Mouse (Mus musculus): Measurements from ENCODE around the gene Zfp708. TPM values are rescaled to one million over a fixed set of nuclear protein-coding genes. Genes with fewer than 3 reads are reported as not detected.

Zfp708 gene
- polyA plus RNA-seq, 1 experiment from 2014 or later = 9.3 TPM

- H3K4me2 ChIP-seq = peak overlapping the region; percentile 62
- WGBS = 87% methylated on average over 1 of the region's 1 CpGs
- H3K27ac ChIP-seq = peak overlapping the region; percentile 74; the same call in 1 of the 2 replicates
- peak overlapping the region; percentile 54 for H3K4me3 ChIP-seq
- ATAC-seq (replicated peaks) = peak; percentile 9; the same call in 1 of the 2 replicates
- H3K36me3 ChIP-seq (replicated peaks) = peaks cover 18% of the 10 kb centered on the region
- H3K9me3 ChIP-seq = 0 out of 2 replicates have a peak, but pooled peaks cover 3% of the 10 kb centered on the region
- H3K27me3 ChIP-seq (replicated peaks) = no peaks in the 10 kb centered on the region
- H3K4me1 ChIP-seq = peaks cover 8% of the 10 kb centered on the region
- peak overlapping the region; percentile 58; the same call in 1 of the 2 replicates for H3K9ac ChIP-seq
These were observed 15.8 kb downstream of the Zfp708 start for GRCm38 (mm10) chr13:67081946-67082345.

GRCm38 (mm10) chr13:67081142-67081713, 16.5 kb downstream of the Zfp708 start:
- peaks cover 8% of the 10 kb centered on the region for H3K4me1 ChIP-seq
- peak overlapping the region; percentile 62 for H3K4me2 ChIP-seq
- under 1% methylated on average over 24 of the region's 24 CpGs for WGBS
- peak overlapping the region; percentile 54 for H3K4me3 ChIP-seq
- ATAC-seq (replicated peaks) = peak; percentile 98
- peaks cover 18% of the 10 kb centered on the region for H3K36me3 ChIP-seq (replicated peaks)
- peak overlapping the region; percentile 74 for H3K27ac ChIP-seq
- H3K9ac ChIP-seq = peak overlapping the region; percentile 58
- no peaks in the 10 kb centered on the region for H3K27me3 ChIP-seq (replicated peaks)
- H3K9me3 ChIP-seq = 0 out of 2 replicates have a peak, but pooled peaks cover 3% of the 10 kb centered on the region

DNA sequence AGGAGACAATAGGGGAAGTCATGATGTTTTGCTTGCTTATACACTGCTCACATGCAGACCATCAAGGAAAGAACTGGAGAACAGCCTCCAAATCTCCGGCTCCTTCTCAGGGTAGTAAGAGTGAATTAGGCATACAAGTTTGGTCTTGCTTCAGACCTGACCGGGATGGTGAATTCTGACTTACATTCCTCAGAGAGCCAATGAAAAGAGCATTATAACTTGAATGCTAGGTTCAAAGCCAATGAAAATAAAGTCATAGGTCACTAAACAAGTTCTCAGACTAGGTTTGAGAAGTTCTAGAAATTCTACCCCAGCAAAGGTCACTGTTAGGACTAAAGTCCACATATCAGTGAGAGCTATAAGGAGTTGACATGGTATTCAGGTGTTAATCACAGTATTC, 20.5 kb downstream of the Zfp708 start:
- Histone ChIP-seq H3K27ac (no peak overlapping the region), H3K9me3 (peaks cover 13% of the 10 kb centered on the region), H3K4me2 (no peak overlapping the region), H3K4me1 (peaks cover 8% of the 10 kb centered on the region), H3K36me3 (replicated peaks) (peaks cover 42% of the 10 kb centered on the region), H3K27me3 (replicated peaks) (no peaks in the 10 kb centered on the region), H3K9ac (no peak overlapping the region), H3K4me3 (no peak overlapping the region)
- WGBS = 100% methylated on average over 2 of the region's 2 CpGs
- ATAC-seq (replicated peaks) = no peak

DNA sequence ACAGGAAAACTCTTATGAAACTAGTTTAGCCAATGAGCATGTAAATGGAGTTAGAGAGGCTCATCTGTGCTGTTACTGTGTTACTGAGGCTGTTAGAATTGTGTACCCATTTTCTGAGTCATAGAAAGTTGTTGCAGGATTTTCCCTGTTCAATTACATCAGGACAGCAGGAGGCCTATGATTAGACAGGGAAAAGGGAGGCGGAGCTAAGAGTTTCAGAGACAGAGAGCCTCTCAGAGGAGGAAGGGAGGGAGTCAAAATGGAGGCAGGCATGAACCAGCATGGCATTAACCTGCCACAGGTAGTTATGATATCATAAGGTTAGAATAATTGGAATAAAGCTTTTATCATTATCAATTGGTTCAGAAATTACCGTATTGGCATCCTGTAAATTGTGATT, 25.0 kb downstream of the Zfp708 start:
- H3K4me1 ChIP-seq = no peaks in the 10 kb centered on the region
- H3K36me3 ChIP-seq (replicated peaks) = peaks cover 59% of the 10 kb centered on the region
- peaks cover 31% of the 10 kb centered on the region for H3K9me3 ChIP-seq
- H3K27me3 ChIP-seq (replicated peaks) = no peaks in the 10 kb centered on the region
- H3K4me3 ChIP-seq = no peak overlapping the region
- ATAC-seq (replicated peaks) = no peak
- 98% methylated on average over 2 of the region's 2 CpGs for WGBS
- H3K9ac ChIP-seq = no peak overlapping the region
- no peak overlapping the region for H3K4me2 ChIP-seq
- no peak overlapping the region for H3K27ac ChIP-seq

DNA sequence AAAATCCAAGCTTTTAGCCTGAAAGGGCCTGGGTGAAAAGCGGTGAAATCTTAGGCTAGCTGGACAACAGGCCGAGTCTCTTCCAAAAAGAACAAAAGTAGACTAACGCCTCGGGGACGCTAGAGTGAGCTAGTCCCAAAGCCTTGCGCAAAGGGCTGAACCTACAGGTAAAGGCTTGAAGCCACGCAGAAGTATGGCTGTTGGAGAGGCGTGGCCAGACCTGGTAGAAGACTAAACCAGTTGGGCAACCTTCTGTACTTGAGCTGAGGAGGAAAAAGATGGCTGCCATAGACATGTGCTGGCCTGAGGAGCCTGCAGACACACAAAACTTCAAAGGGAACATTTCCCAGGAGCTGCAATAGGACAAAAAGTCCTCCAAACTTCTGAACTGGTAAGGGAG, 32.4 kb downstream of the Zfp708 start:
- Histone ChIP-seq H3K9me3 (peaks cover 16% of the 10 kb centered on the region), H3K27ac (no peak overlapping the region), H3K4me3 (no peak overlapping the region), H3K36me3 (replicated peaks) (peaks cover 18% of the 10 kb centered on the region), H3K4me2 (no peak overlapping the region), H3K27me3 (replicated peaks) (no peaks in the 10 kb centered on the region), H3K9ac (no peak overlapping the region), H3K4me1 (peaks cover 1% of the 10 kb centered on the region; the same call in 1 of the 2 replicates)
- ATAC-seq (replicated peaks) = no peak
- WGBS = 89% methylated on average over 8 of the region's 8 CpGs

GRCm38 (mm10) chr13:67062427-67062826, 35.3 kb downstream of the Zfp708 start:
- H3K4me2 ChIP-seq = no peak overlapping the region
- H3K27me3 ChIP-seq (replicated peaks) = no peaks in the 10 kb centered on the region
- H3K36me3 ChIP-seq (replicated peaks) = no peaks in the 10 kb centered on the region
- H3K4me1 ChIP-seq = peaks cover 7% of the 10 kb centered on the region
- ATAC-seq (replicated peaks) = no peak
- no peak overlapping the region for H3K4me3 ChIP-seq
- H3K9ac ChIP-seq = no peak overlapping the region
- no peak overlapping the region for H3K27ac ChIP-seq
- peaks cover 4% of the 10 kb centered on the region; the same call in 1 of the 2 replicates for H3K9me3 ChIP-seq
- WGBS = 55% methylated on average over 7 of the region's 7 CpGs

DNA sequence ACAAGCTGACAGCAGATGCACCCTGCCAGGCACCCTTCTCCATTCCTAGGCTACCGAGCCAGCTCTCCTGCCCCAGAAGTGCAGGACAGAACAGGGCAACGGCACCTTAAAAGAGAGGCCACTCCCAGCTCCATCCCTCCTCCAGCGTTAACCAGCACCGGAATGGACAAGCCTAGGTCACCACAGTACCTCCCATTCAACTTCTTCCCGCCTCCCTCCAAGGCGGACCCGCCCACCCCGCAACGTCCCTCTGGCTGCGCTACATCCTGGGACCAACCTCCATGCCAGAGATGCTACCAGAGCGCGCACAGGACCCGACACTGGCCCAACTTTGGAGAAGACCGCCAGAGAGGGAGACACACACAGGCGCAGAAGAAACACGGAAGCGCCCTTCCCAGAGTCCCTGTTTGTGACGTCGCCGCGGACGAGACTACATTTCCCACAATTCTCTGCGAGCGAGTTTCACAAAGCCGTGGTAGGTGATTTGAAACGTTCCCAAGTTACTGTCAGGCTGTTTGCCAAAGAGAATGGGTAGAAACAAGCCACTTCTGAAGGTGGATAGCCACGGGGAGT, 36.9 kb downstream of the Zfp708 start, which contains the start of gene Zfp712:
Gene Zfp712 (minus strand): TSS at position 385 of the 573 bp plus-strand sequence.
- no peaks in the 10 kb centered on the region for H3K27me3 ChIP-seq (replicated peaks)
- peak within 1 kb of the TSS; percentile 69 for H3K4me2 ChIP-seq
- peak within 1 kb of the TSS; percentile 62 for H3K4me3 ChIP-seq
- H3K9ac ChIP-seq = peak within 1 kb of the TSS; percentile 66
- peak; percentile 98 for ATAC-seq (replicated peaks)
- H3K9me3 ChIP-seq = no peaks in the 10 kb centered on the region
- H3K4me1 ChIP-seq = peaks cover 7% of the 10 kb centered on the region
- WGBS = under 1% methylated on average over 27 of the region's 27 CpGs
- H3K27ac ChIP-seq = peak within 1 kb of the TSS; percentile 66
- no peaks in the 10 kb centered on the region for H3K36me3 ChIP-seq (replicated peaks)

GRCm38 (mm10) chr13:67060161-67060785, 37.5 kb downstream of the Zfp708 start:
- Histone ChIP-seq H3K4me3 (peak overlapping the region; percentile 62), H3K4me1 (peaks cover 7% of the 10 kb centered on the region), H3K4me2 (peak overlapping the region; percentile 69), H3K36me3 (replicated peaks) (no peaks in the 10 kb centered on the region), H3K27me3 (replicated peaks) (no peaks in the 10 kb centered on the region), H3K27ac (peak overlapping the region; percentile 66), H3K9ac (peak overlapping the region; percentile 66), H3K9me3 (no peaks in the 10 kb centered on the region)
- 5% methylated on average over 12 of the region's 12 CpGs for WGBS
- ATAC-seq (replicated peaks) = peak; percentile 69

Other genes starting within 250 kb of the Zfp708 start
- gene Gm10767, start 193.1 kb downstream of the Zfp708 start, polyA plus RNA-seq (2015; fragmentation: Nextera tagmentation; extraction: Ambion mirVana) = 3.0 and 4.2 TPM in 2 replicates
- gene Zfp712, start 36.8 kb downstream of the Zfp708 start, polyA plus RNA-seq (2015; fragmentation: Nextera tagmentation; extraction: Ambion mirVana) = 7.3 and 8.1 TPM in 2 replicates
- gene Gm28557, start 10.6 kb upstream of the Zfp708 start, polyA plus RNA-seq (2015; fragmentation: Nextera tagmentation; extraction: Ambion mirVana) = 0.86 and 1.0 TPM in 2 replicates
- not detected in 2 replicates for gene Rslcan18, start 18.3 kb upstream of the Zfp708 start, polyA plus RNA-seq (2015; fragmentation: Nextera tagmentation; extraction: Ambion mirVana)
- gene Zfp759, start 23.7 kb upstream of the Zfp708 start, polyA plus RNA-seq (2015; fragmentation: Nextera tagmentation; extraction: Ambion mirVana) = 4.6 and 5.0 TPM in 2 replicates
- 6.1 and 6.2 TPM in 2 replicates for gene Rsl1, start 75.2 kb upstream of the Zfp708 start, polyA plus RNA-seq (2015; fragmentation: Nextera tagmentation; extraction: Ambion mirVana)
- 2.0 and 2.9 TPM in 2 replicates for gene Zfp455, start 96.5 kb upstream of the Zfp708 start, polyA plus RNA-seq (2015; fragmentation: Nextera tagmentation; extraction: Ambion mirVana)
- gene Zfp458, start 180.5 kb upstream of the Zfp708 start, polyA plus RNA-seq (2015; fragmentation: Nextera tagmentation; extraction: Ambion mirVana) = 5.1 and 6.3 TPM in 2 replicates
- 0.91 and 1.5 TPM in 2 replicates for gene Zfp457, start 208.5 kb upstream of the Zfp708 start, polyA plus RNA-seq (2015; fragmentation: Nextera tagmentation; extraction: Ambion mirVana)
- gene Zfp595, start 234.6 kb upstream of the Zfp708 start, polyA plus RNA-seq (2015; fragmentation: Nextera tagmentation; extraction: Ambion mirVana) = 1.4 and 1.6 TPM in 2 replicates